Comparison of ENCODE assay signal across 8 mouse cellular contexts in the genomic region with DNA sequence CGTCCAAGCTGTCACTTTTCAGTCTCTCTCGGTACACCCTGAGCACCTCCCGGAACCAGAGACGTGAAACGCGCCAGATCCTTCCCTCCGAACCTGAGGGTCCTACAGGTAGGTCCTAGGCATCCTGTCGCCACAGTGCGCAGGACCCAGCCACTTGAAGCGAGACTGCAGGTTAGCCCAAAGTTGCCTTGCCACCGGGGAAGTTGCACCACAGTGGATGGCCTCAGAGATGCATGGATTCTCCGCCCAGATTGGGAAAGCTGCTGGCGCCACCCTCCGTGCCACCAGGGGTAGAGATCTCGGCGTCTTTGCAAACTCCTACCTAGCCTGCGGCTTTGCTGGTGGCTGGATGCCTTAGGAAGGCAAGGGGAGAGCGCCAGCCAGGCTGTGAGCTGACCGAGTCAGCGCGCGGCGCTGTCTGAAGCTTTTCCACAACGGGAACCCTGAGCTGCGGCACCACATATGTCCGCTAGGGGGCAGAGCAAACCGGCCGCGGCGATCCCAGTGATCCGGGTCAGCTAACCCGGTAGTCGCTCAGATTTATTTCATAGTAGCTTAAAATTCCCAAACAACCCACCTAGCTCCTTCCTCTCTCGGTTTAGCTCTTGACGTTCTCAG. TPM values are rescaled to one million over a fixed set of nuclear protein-coding genes. Genes with fewer than 3 reads are reported as not detected.
A peak's percentile ranks its signal among the peaks of the same experiment; 100 is the strongest.
DNase-seq lines count a peak whose midpoint lies in the region; ATAC-seq lines count a peak whose summit lies in the region.

No protein-coding gene starts in this region.

- peaks cover 30% of the 10 kb centered on the region for H3K27me3 ChIP-seq in forebrain, embryonic 16.5 days (replicated peaks; ENCODE audit: control insufficient read depth, insufficient read depth, low read length)
- peaks cover 33% of the 10 kb centered on the region for H3K27me3 ChIP-seq in liver, embryonic 16.5 days (ENCODE audit: control insufficient read depth, insufficient read depth, low read depth, low read length)
- H3K27me3 ChIP-seq in neural tube, embryonic 12.5 days (replicated peaks) = peaks cover 55% of the 10 kb centered on the region

- H3K36me3 ChIP-seq in forebrain, embryonic 16.5 days (ENCODE audit: control insufficient read depth, insufficient read depth) = no peaks in the 10 kb centered on the region
- H3K36me3 ChIP-seq in liver, embryonic 16.5 days (ENCODE audit: control insufficient read depth, insufficient read depth) = no peaks in the 10 kb centered on the region
- H3K36me3 ChIP-seq in neural tube, embryonic 12.5 days = no peaks in the 10 kb centered on the region

- no peak overlapping the region for H3K27ac ChIP-seq in forebrain, embryonic 16.5 days (ENCODE audit: low read length)
- no peak overlapping the region for H3K27ac ChIP-seq in liver, embryonic 16.5 days (ENCODE audit: low read length)
- H3K27ac ChIP-seq in neural tube, embryonic 12.5 days = no peak overlapping the region

- under 1% methylated on average over 35 of the region's 35 CpGs for WGBS in forebrain, embryonic 16.5 days
- under 1% methylated on average over 35 of the region's 35 CpGs for WGBS in large intestine, adult 2 months
- 2% methylated on average over 35 of the region's 35 CpGs for WGBS in liver, embryonic 16.5 days (ENCODE audit: insufficient replicate concordance)
- 1% methylated on average over 35 of the region's 35 CpGs for WGBS in neural tube, embryonic 12.5 days

- H3K4me1 ChIP-seq in forebrain, embryonic 16.5 days (replicated peaks; ENCODE audit: control insufficient read depth, insufficient read depth, low read length) = peaks cover 21% of the 10 kb centered on the region
- H3K4me1 ChIP-seq in liver, embryonic 16.5 days (ENCODE audit: control insufficient read depth, low read depth, low read length) = no peaks in the 10 kb centered on the region
- H3K4me1 ChIP-seq in neural tube, embryonic 12.5 days = peaks cover 21% of the 10 kb centered on the region

- H3K9me3 ChIP-seq in forebrain, embryonic 16.5 days (ENCODE audit: control insufficient read depth, low read length) = no peaks in the 10 kb centered on the region
- no peaks in the 10 kb centered on the region for H3K9me3 ChIP-seq in liver, embryonic 16.5 days (replicated peaks; ENCODE audit: control insufficient read depth, low read length)
- H3K9me3 ChIP-seq in neural tube, embryonic 12.5 days = no peaks in the 10 kb centered on the region

- DNase-seq in CD8-positive naive resting alpha-beta T cell, adult 2 months (ENCODE audit: low read depth in 2 of 2, low spot score in 2 of 2) = peak; percentile 21 to 35
- peak; percentile 46 for DNase-seq in cerebellum, adult 11-12 months
- peak; percentile 58 for DNase-seq in heart, postnatal 25 days (ENCODE audit: low spot score)
- peak; percentile 35 for DNase-seq in large intestine, adult 2 months (ENCODE audit: low read depth, low spot score)
- DNase-seq in testis, postnatal 14 days (ENCODE audit: low spot score) = peak; percentile 83

- intact Hi-C loops in heart, postnatal 25 days (cut with DNase I) = loop anchor here (5.0 kb wide), 2 partner anchors 207 to 512 kb away; a partner anchor contains a TSS

- peak overlapping the region; percentile 48 for H3K4me3 ChIP-seq in forebrain, embryonic 16.5 days (replicated peaks; ENCODE audit: low read length)
- H3K4me3 ChIP-seq in liver, embryonic 16.5 days (ENCODE audit: low read depth, low read length) = peak overlapping the region; percentile 42
- peak overlapping the region; percentile 28 for H3K4me3 ChIP-seq in neural tube, embryonic 12.5 days

- H3K4me2 ChIP-seq in forebrain, embryonic 16.5 days (ENCODE audit: low read length) = peak overlapping the region; percentile 80
- peak overlapping the region; percentile 58 for H3K4me2 ChIP-seq in liver, embryonic 16.5 days (ENCODE audit: low read depth, low read length)
- H3K4me2 ChIP-seq in neural tube, embryonic 12.5 days (replicated peaks) = peak overlapping the region; percentile 61

- ATAC-seq in forebrain, embryonic 16.5 days = peak; percentile 59
- ATAC-seq in liver, embryonic 16.5 days (ENCODE audit: low read depth) = no peak
- ATAC-seq in neural tube, embryonic 12.5 days (ENCODE audit: low FRiP score, low read depth) = peak; percentile 32; the same call in 1 of the 2 replicates

- H3K9ac ChIP-seq in forebrain, embryonic 16.5 days (replicated peaks; ENCODE audit: low read depth, low read length) = peak overlapping the region; percentile 49
- H3K9ac ChIP-seq in liver, embryonic 16.5 days (ENCODE audit: low read depth, low read length) = no peak overlapping the region
- peak overlapping the region; percentile 33; the same call in 1 of the 2 replicates for H3K9ac ChIP-seq in neural tube, embryonic 12.5 days

RNA-seq across cellular contexts. Expression of a gene that starts 1.0 kb away (rescaled TPM):
- 0.75 and 1.5 TPM in 2 replicates for polyA plus RNA-seq in forebrain, embryonic 16.5 days (2015; fragmentation: Nextera tagmentation; extraction: Ambion mirVana)
- total RNA-seq in heart, postnatal 25 days (2021) = under 1 TPM; 0.31 to 0.48 TPM
- polyA plus RNA-seq in large intestine, adult 2 months (2012; rRNA removed) = 0.62 and 1.3 TPM in 2 replicates
- polyA plus RNA-seq in liver, embryonic 16.5 days (2015; fragmentation: Nextera tagmentation; extraction: Ambion mirVana) = 0.08 TPM in 1 of 2 replicates, not detected in the other
- 0.36 and 0.85 TPM in 2 replicates for polyA plus RNA-seq in neural tube, embryonic 12.5 days (2016; fragmentation: Nextera tagmentation; extraction: Ambion mirVana)

RNA-seq across cellular contexts. Expression of a gene that starts 31.4 kb away (rescaled TPM):
- polyA plus RNA-seq in forebrain, embryonic 16.5 days (2015; fragmentation: Nextera tagmentation; extraction: Ambion mirVana) = 0.29 TPM in 1 of 2 replicates, not detected in the other
- total RNA-seq in heart, postnatal 25 days (2021) = 100 to 1,000 TPM; 115 to 120 TPM
- 6.8 and 7.8 TPM in 2 replicates for polyA plus RNA-seq in large intestine, adult 2 months (2012; rRNA removed)
- 1.3 and 2.5 TPM in 2 replicates for polyA plus RNA-seq in liver, embryonic 16.5 days (2015; fragmentation: Nextera tagmentation; extraction: Ambion mirVana)
- 1.0 TPM in 2 replicates for polyA plus RNA-seq in neural tube, embryonic 12.5 days (2016; fragmentation: Nextera tagmentation; extraction: Ambion mirVana)

Comparison
In these comparisons a context has a peak if more than half of its experiments do, and no peak if none do; other contexts are left out.
1. DNase-seq: peak in every context shown above with its lines; median percentile 83 in testis, postnatal 14 days; 58 in heart, postnatal 25 days; 46 in cerebellum, adult 11-12 months; 35 in large intestine, adult 2 months; 28 in CD8-positive naive resting alpha-beta T cell, adult 2 months.